Mouse (Mus musculus) heart, embryonic 15.5 days (tissue): ENCODE measurements around the gene Olfr305. TPM values are rescaled to one million over a fixed set of nuclear protein-coding genes. Genes with fewer than 3 reads are reported as not detected.

Experiments used
- polyA plus RNA-seq: library from polyadenylated mRNA; unstranded; fragments of >200 nt; fragmentation: Nextera tagmentation; extraction: Ambion mirVana; gene quantifications from 2 replicates; pipeline ENCODE4 v1.2.1, GENCODE M21; 2015

Gene Olfr305
- polyA plus RNA-seq, 1 experiment from 2014 or later: not detected

Other genes starting within 250 kb of the Olfr305 start
- gene Vmn2r75, start 195.2 kb downstream of the Olfr305 start, polyA plus RNA-seq: not detected in 2 replicates
- not detected in 2 replicates for gene Vmn2r76, start 120.6 kb downstream of the Olfr305 start, polyA plus RNA-seq
- gene Olfr310, start 89.8 kb downstream of the Olfr305 start, polyA plus RNA-seq: not detected in 2 replicates
- not detected in 2 replicates for gene Olfr309, start 53.2 kb downstream of the Olfr305 start, polyA plus RNA-seq
- not detected in 2 replicates for gene Olfr308, start 41.3 kb downstream of the Olfr305 start, polyA plus RNA-seq
- not detected in 2 replicates for gene Olfr307, start 29.3 kb downstream of the Olfr305 start, polyA plus RNA-seq
- gene Olfr304, start 19.7 kb upstream of the Olfr305 start, polyA plus RNA-seq: not detected in 2 replicates
- gene Olfr303, start 30.9 kb upstream of the Olfr305 start, polyA plus RNA-seq: not detected in 2 replicates
- gene Olfr301, start 36.9 kb upstream of the Olfr305 start, polyA plus RNA-seq: not detected in 2 replicates
- not detected in 2 replicates for gene Olfr299, start 93.0 kb upstream of the Olfr305 start, polyA plus RNA-seq
- not detected in 2 replicates for gene Olfr298, start 125.6 kb upstream of the Olfr305 start, polyA plus RNA-seq
- not detected in 2 replicates for gene Olfr297, start 153.0 kb upstream of the Olfr305 start, polyA plus RNA-seq
- not detected in 2 replicates for gene Olfr295, start 216.9 kb upstream of the Olfr305 start, polyA plus RNA-seq
- gene Olfr294, start 249.7 kb upstream of the Olfr305 start, polyA plus RNA-seq: not detected in 2 replicates